Mouse (Mus musculus) brain, embryonic 14.5 days (tissue): ENCODE data around the gene Pmvk.

Experiments used
- CTCF ChIP-seq: fragments of 200-500 bp; IDR thresholded peaks from 2 replicates; pipeline ENCODE4 v1.5.1; 2012; ENCODE audit warnings: inconsistent platforms, mild to moderate bottlenecking, moderate library complexity, borderline replicate concordance; ENCODE audit not compliant: insufficient read depth, insufficient read length; ENCODE audit errors: extremely low read depth
- POLR2A ChIP-seq: fragments of 200-500 bp; IDR thresholded peaks from 2 replicates; pipeline ENCODE4 v1.6.1; 2012; ENCODE audit warnings: mild to moderate bottlenecking, inconsistent platforms, borderline replicate concordance; ENCODE audit not compliant: poor library complexity, insufficient read depth, insufficient read length, severe bottlenecking; ENCODE audit errors: extremely low read depth

- no peak for TF ChIP-seq POLR2A
- TF ChIP-seq CTCF: no peak
Observed at GRCm38 (mm10) chr3:89416158-89416557, 38.2 kb upstream of the Pmvk start.
